Comparison of ENCODE assay signal across 12 mouse cellular contexts in the genomic region with DNA sequence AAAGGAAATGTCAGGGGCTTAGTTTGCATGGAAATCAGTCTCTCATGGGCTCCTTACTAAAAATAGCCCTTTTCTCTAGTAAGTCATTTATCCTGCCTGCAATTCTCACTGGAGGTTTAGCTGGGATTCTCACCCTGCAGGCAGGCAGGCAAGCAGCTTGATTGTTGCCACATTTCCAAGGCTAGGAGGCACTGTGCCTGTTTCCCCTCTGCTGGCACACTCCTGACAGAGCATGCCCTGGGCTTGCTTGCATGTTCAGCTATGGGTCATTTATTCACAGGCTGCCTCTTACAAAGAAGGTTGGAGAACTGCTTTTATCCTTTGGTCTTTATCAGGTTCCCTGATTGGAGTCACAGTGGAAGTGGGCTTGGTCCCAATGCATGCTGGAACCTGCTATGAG. TPM values are rescaled to one million over a fixed set of nuclear protein-coding genes. Genes with fewer than 3 reads are reported as not detected.
DNase-seq lines count a peak whose midpoint lies in the region; ATAC-seq and TF ChIP-seq lines count a peak whose summit lies in the region.
"Had no signal": no experiment of that assay in that cellular context is flagged by ENCODE, and none has a peak within 500 bp of the region (broad histone marks: within the 10 kb centered on the region; RNA-seq: fewer than 3 reads in every experiment).

No protein-coding gene starts in this region.

- no peak overlapping the region for H3K4me2 ChIP-seq in embryonic facial prominence, embryonic 12.5 days (replicated peaks)
- H3K4me2 ChIP-seq in kidney, embryonic 14.5 days (replicated peaks; ENCODE audit: low read depth, low read length) = no peak overlapping the region
- H3K4me2 ChIP-seq in midbrain, embryonic 12.5 days (replicated peaks) = no peak overlapping the region
- H3K4me2 ChIP-seq: lung, embryonic 14.5 days had no signal

- no peak for ATAC-seq in embryonic facial prominence, embryonic 12.5 days (ENCODE audit: insufficient number of reproducible peaks, insufficient read depth, low FRiP score, low TSS enrichment)
- ATAC-seq in kidney, embryonic 14.5 days (ENCODE audit: low FRiP score, low TSS enrichment) = no peak
- no peak for ATAC-seq in midbrain, embryonic 12.5 days (ENCODE audit: low FRiP score, low read depth)
- no peak for ATAC-seq in frontal cortex, adult (ENCODE audit: low TSS enrichment)

- no peak for TF ChIP-seq POLR2A in kidney, adult 2 months (IDR thresholded peaks at IDR 0.05; ENCODE audit: low read depth, low read length)

- no peak; the same call in 1 of the 2 replicates for TF ChIP-seq CTCF in kidney, adult 2 months (conservative IDR thresholded peaks at IDR 0.05; ENCODE audit: insufficient read depth, insufficient read length, low read depth, low read length)

- no peak overlapping the region for H3K4me3 ChIP-seq in embryonic facial prominence, embryonic 12.5 days
- H3K4me3 ChIP-seq in embryonic facial prominence, embryonic 10.5 days = no peak overlapping the region
- H3K4me3 ChIP-seq in kidney, adult 2 months (ENCODE audit: insufficient read depth, low read depth, low read length) = no peak overlapping the region
- no peak overlapping the region for H3K4me3 ChIP-seq in kidney, embryonic 14.5 days (ENCODE audit: low read length)
- no peak overlapping the region for H3K4me3 ChIP-seq in midbrain, embryonic 12.5 days

- no peaks in the 10 kb centered on the region for H3K9me3 ChIP-seq in embryonic facial prominence, embryonic 12.5 days
- no peaks in the 10 kb centered on the region for H3K9me3 ChIP-seq in embryonic facial prominence, embryonic 10.5 days
- H3K9me3 ChIP-seq in kidney, embryonic 14.5 days (ENCODE audit: control insufficient read depth, low read length) = no peaks in the 10 kb centered on the region
- H3K9me3 ChIP-seq in midbrain, embryonic 12.5 days = no peaks in the 10 kb centered on the region

- no peak overlapping the region for H3K9ac ChIP-seq in embryonic facial prominence, embryonic 12.5 days
- H3K9ac ChIP-seq in kidney, embryonic 14.5 days (ENCODE audit: low read depth, low read length) = no peak overlapping the region
- no peak overlapping the region for H3K9ac ChIP-seq in midbrain, embryonic 12.5 days (replicated peaks)
- H3K9ac ChIP-seq: lung, embryonic 14.5 days had no signal

- no peaks in the 10 kb centered on the region for H3K27me3 ChIP-seq in embryonic facial prominence, embryonic 12.5 days
- H3K27me3 ChIP-seq in embryonic facial prominence, embryonic 10.5 days (replicated peaks; ENCODE audit: low read depth, poor library complexity, severe bottlenecking) = no peaks in the 10 kb centered on the region
- H3K27me3 ChIP-seq in kidney, adult 2 months (replicated peaks; ENCODE audit: control insufficient read depth, insufficient read depth, low read length) = no peaks in the 10 kb centered on the region
- no peaks in the 10 kb centered on the region for H3K27me3 ChIP-seq in kidney, embryonic 14.5 days (ENCODE audit: control insufficient read depth, insufficient read depth, low read length)
- no peaks in the 10 kb centered on the region for H3K27me3 ChIP-seq in midbrain, embryonic 12.5 days

- no peak for DNase-seq in embryonic facial prominence, embryonic 10.5 days (ENCODE audit: low spot score)
- DNase-seq in kidney, adult 2 months = peak; percentile 19
- peak; percentile 71 for DNase-seq in fibroblast of lung, adult 2 months (ENCODE audit: low read depth)
- no peak for DNase-seq in testis, postnatal 10 days (ENCODE audit: low spot score)
- DNase-seq: B cell, adult 2 months; cerebellum, postnatal 25 days; heart, adult 18-20 months; lung, embryonic 14.5 days had no signal

- H3K36me3 ChIP-seq in embryonic facial prominence, embryonic 12.5 days = peaks cover 27% of the 10 kb centered on the region
- H3K36me3 ChIP-seq in embryonic facial prominence, embryonic 10.5 days (replicated peaks) = peaks cover 75% of the 10 kb centered on the region
- no peaks in the 10 kb centered on the region for H3K36me3 ChIP-seq in kidney, adult 2 months (ENCODE audit: control insufficient read depth, insufficient read depth, low read length)
- H3K36me3 ChIP-seq in kidney, embryonic 14.5 days (ENCODE audit: control insufficient read depth, insufficient read depth, low read length) = peaks cover 21% of the 10 kb centered on the region; the same call in 1 of the 2 replicates
- 0 out of 2 replicates have a peak, but pooled peaks cover under 1% of the 10 kb centered on the region for H3K36me3 ChIP-seq in midbrain, embryonic 12.5 days

- H3K27ac ChIP-seq in embryonic facial prominence, embryonic 12.5 days = peak overlapping the region; percentile 57; the same call in 1 of the 2 replicates
- H3K27ac ChIP-seq in embryonic facial prominence, embryonic 10.5 days (replicated peaks) = no peak overlapping the region
- no peak overlapping the region for H3K27ac ChIP-seq in kidney, adult 2 months (ENCODE audit: insufficient read depth, low read depth, low read length)
- H3K27ac ChIP-seq in kidney, embryonic 14.5 days (ENCODE audit: low read depth, low read length) = no peak overlapping the region
- H3K27ac ChIP-seq in midbrain, embryonic 12.5 days (replicated peaks) = peak overlapping the region; percentile 1; the same call in 1 of the 2 replicates

- peaks cover 7% of the 10 kb centered on the region; the same call in 1 of the 2 replicates for H3K4me1 ChIP-seq in embryonic facial prominence, embryonic 12.5 days
- H3K4me1 ChIP-seq in embryonic facial prominence, embryonic 10.5 days = no peaks in the 10 kb centered on the region
- H3K4me1 ChIP-seq in kidney, adult 2 months (ENCODE audit: control insufficient read depth, insufficient read depth, low read length) = no peaks in the 10 kb centered on the region
- no peaks in the 10 kb centered on the region for H3K4me1 ChIP-seq in kidney, embryonic 14.5 days (ENCODE audit: control insufficient read depth, insufficient read depth, low read length)
- peaks cover 3% of the 10 kb centered on the region; the same call in 1 of the 2 replicates for H3K4me1 ChIP-seq in midbrain, embryonic 12.5 days

RNA-seq across cellular contexts. Expression of a gene that starts 27.5 kb away (rescaled TPM):
- polyA plus RNA-seq in embryonic facial prominence, embryonic 12.5 days (2016; fragmentation: Nextera tagmentation; extraction: Ambion mirVana) = 25.1 TPM in 2 replicates
- polyA plus RNA-seq in embryonic facial prominence, embryonic 10.5 days (2016; fragmentation: Nextera tagmentation; extraction: Ambion mirVana) = 21.7 and 21.9 TPM in 2 replicates
- 29.0 and 36.4 TPM in 2 replicates for polyA plus RNA-seq in kidney, adult 2 months (2012; rRNA removed)
- 14.4 and 21.6 TPM in 2 replicates for polyA plus RNA-seq in kidney, embryonic 14.5 days (2014; fragmentation: Nextera tagmentation; extraction: Ambion mirVana)
- 13.0 and 13.4 TPM in 2 replicates for polyA plus RNA-seq in midbrain, embryonic 12.5 days (2016; fragmentation: Nextera tagmentation; extraction: Ambion mirVana)

RNA-seq across cellular contexts. Expression of a gene that starts 29.1 kb away (rescaled TPM):
- 39.2 and 39.8 TPM in 2 replicates for polyA plus RNA-seq in embryonic facial prominence, embryonic 12.5 days (2016; fragmentation: Nextera tagmentation; extraction: Ambion mirVana)
- polyA plus RNA-seq in embryonic facial prominence, embryonic 10.5 days (2016; fragmentation: Nextera tagmentation; extraction: Ambion mirVana) = 25.0 and 28.7 TPM in 2 replicates
- 95.8 and 101 TPM in 2 replicates for polyA plus RNA-seq in kidney, adult 2 months (2012; rRNA removed)
- 12.9 and 18.4 TPM in 2 replicates for polyA plus RNA-seq in kidney, embryonic 14.5 days (2014; fragmentation: Nextera tagmentation; extraction: Ambion mirVana)
- polyA plus RNA-seq in midbrain, embryonic 12.5 days (2016; fragmentation: Nextera tagmentation; extraction: Ambion mirVana) = 21.1 and 21.2 TPM in 2 replicates

Comparison
In these comparisons a context has a peak if more than half of its experiments do, and no peak if none do; other contexts are left out.
1. H3K27ac ChIP-seq: peak in embryonic facial prominence, embryonic 12.5 days (single experiment) and midbrain, embryonic 12.5 days (single experiment); none in embryonic facial prominence, embryonic 10.5 days (single experiment), kidney, adult 2 months (single experiment) and kidney, embryonic 14.5 days (single experiment).
2. DNase-seq: peak in kidney, adult 2 months (single experiment) and fibroblast of lung, adult 2 months (single experiment); none in embryonic facial prominence, embryonic 10.5 days (single experiment) and testis, postnatal 10 days (single experiment).